Mouse (Mus musculus) Patski (cell line): Measurements from ENCODE around the gene Asgr2. TPM values are rescaled to one million over a fixed set of nuclear protein-coding genes. Genes with fewer than 3 reads are reported as not detected.
"Not testable (repeated sequence)": the region's sequence is repeated elsewhere in the genome, so short reads cannot be mapped to it uniquely, and the experiment has no call there.

Experiments used
- ATAC-seq: fragments of 100-300 bp; one replicate; pipeline ENCODE4 v1.8.0; 2021
- CTCF ChIA-PET: fragments of 350-600 bp; sonication (Branson Sonifier 250); formaldehyde crosslinking; loops from one replicate; lab custom pipeline; 2022; ENCODE audit warnings: inconsistent platforms; lab: Charles Lee
- POLR2A ChIA-PET: fragments of 350-600 bp; sonication (Branson Sonifier 250); formaldehyde crosslinking; loops from one replicate; lab custom pipeline; 2022; ENCODE audit warnings: antibody characterized with exemption, inconsistent platforms; lab: Charles Lee
- DNase-seq: peaks from one replicate; pipeline ENCODE4 v3.0.0-alpha.2; 2011; ENCODE audit warnings: low read depth, low spot score
- H3K27me3 ChIP-seq: fragments of 371-371 bp; one replicate; pipeline ENCODE4 v1.5.1; 2021
- CTCF ChIP-seq: fragments of 100-300 bp; IDR thresholded peaks from one replicate; pipeline ENCODE4 v1.5.1; 2021
- in situ Hi-C: fragments of 300-500 bp; cut with MboI; formaldehyde crosslinking; loops from 3 replicates; pipeline ENCODE4 v1.11.1; 2018; ENCODE audit warnings: low pct_unique_long_range_greater_than_20kb, mixed read lengths
- polyA plus RNA-seq: library from polyadenylated mRNA; unstranded; gene quantifications from one replicate; pipeline ENCODE4 v1.2.3, GENCODE M21; 2021

The Asgr2 gene
- polyA plus RNA-seq, 1 experiment from 2014 or later, result not detected

DNA sequence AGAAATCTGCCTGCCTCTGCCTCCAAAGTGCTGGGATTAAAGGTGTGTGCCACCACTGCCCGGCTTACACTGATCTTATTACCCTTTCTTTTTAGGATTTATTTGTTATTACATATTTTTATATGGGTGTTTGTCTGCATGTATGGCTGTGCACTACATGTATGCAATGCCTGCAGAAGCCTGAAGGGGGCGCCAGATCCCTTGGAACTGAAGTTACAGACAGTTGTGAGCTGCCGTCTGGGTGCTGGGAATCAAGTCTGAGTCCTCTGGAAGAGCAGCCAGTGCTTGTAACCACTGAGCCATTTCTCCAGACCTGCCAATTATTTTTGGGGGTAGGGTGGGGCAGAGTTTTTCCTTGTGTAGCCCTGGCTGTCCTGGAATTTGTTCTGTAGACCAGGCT is 29.4 kb upstream of the Asgr2 start:
- peak; percentile 41 for TF ChIP-seq CTCF
- no peak for DNase-seq
- no peak for ATAC-seq
- CTCF ChIA-PET, result interaction anchor here (1.1 to 1.6 kb wide), 2 partner anchors 12 to 150 kb away, joined by 3 to 4 read pairs; no protein-coding TSS in a partner anchor
- H3K27me3 ChIP-seq, result peaks cover 11% of the 10 kb centered on the region
- POLR2A ChIA-PET, result no interaction called here
- in situ Hi-C loops, result loop anchor here (5.0 kb wide), 1 partner anchor 39 kb away; no protein-coding TSS in a partner anchor

DNA sequence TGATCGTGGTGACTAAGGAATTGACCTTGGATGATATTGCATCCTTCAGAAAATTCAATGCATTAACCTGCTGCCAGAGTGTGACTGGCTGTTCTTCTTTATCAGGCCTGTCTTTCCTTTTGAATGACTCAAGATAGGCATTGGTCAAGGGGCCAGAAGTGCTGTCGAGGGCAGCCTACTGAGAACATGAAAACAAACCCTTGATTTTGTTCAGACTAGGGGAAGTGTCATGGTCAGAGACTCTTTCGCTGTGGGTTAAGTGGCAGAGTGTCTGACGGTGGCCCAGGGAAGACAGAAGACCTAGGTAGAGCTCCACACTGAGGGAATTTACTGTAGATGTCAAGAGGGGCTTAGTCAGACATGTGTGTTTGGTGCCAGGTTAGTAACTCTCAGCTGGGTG is 25.7 kb upstream of the Asgr2 start:
- peaks cover 7% of the 10 kb centered on the region for H3K27me3 ChIP-seq
- DNase-seq, result no peak
- CTCF ChIA-PET, result no interaction called here
- ATAC-seq, result no peak
- in situ Hi-C loops, result no loop called here
- POLR2A ChIA-PET, result no interaction called here
- no peak for TF ChIP-seq CTCF

DNA sequence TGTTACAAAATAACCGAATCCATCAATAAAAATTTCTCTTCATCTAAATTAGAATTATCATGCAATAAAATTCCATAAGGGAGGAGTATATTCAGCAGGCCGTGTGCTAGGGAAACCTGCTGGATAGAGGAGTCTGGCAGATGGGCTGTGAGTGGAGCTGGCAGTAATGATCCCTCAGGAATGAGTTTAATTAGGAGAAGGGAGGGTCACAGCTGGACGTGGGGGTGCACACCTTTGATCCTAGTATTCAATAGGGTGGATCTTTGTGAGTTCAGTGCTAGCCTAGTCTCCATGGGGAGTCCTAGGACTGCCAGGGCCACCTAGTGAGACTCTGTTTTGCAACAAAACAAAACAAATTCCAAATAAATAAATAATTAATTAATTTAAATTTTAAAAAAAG is 24.2 kb upstream of the Asgr2 start:
- no peak for TF ChIP-seq CTCF
- POLR2A ChIA-PET, result no interaction called here
- H3K27me3 ChIP-seq, result peaks cover 9% of the 10 kb centered on the region
- no peak for DNase-seq
- no peak for ATAC-seq
- CTCF ChIA-PET, result no interaction called here
- in situ Hi-C loops, result no loop called here

DNA sequence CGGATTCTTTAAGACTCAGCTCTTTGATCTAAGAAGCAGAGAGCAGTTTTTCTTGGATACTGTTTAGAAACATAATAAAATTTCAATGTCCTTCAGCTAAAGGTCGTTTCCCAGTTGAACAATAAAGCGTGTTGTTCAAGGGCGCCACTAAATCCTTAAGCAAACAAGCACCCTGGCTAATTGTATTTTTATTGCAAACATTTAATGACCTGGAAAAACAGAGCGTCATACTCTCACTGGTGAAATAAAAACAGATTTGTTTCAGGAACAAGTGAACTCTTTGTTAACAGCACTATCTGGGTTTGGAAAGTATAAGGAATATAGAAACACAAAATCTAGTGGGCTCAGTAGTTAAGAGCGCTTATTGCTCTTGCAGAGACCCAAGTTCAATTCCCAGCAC is 22.4 kb upstream of the Asgr2 start:
- in situ Hi-C loops, result no loop called here
- ChIA-PET CTCF (interaction anchor here (1.2 kb wide), 1 partner anchor 160 kb away, joined by 5 read pairs; no protein-coding TSS in a partner anchor), POLR2A (interaction anchor here (0.6 to 1.1 kb wide), 2 partner anchors 10 to 241 kb away, joined by 3 to 7 read pairs; no protein-coding TSS in a partner anchor)
- H3K27me3 ChIP-seq, result peaks cover 10% of the 10 kb centered on the region
- TF ChIP-seq CTCF, result no peak
- peak; percentile 33 for DNase-seq
- ATAC-seq, result no peak

DNA sequence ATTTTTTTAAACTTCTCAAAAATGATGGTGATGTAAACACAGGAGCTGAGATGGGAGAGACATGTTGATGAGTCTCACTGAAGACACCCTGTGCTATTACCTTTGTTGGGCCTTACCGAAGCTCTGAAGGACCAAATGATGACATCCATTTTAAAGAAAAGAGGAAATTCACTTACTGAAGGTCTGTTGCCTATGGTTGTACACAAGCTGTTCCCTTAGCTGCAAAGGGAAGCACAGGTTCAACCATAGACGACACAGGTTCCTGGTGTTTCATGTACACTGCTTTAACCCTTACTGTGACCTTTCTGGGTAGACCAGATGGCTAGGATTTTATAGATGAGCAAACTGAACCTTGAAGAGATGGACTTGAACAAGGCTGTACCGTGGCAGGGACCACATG is 21.8 kb upstream of the Asgr2 start:
- ATAC-seq, H3K27me3 ChIP-seq, POLR2A ChIA-PET, in situ Hi-C loops, DNase-seq: not testable (repeated sequence)
- CTCF ChIA-PET, result interaction anchor here (0.7 to 1.2 kb wide), 3 partner anchors 43 to 160 kb away, joined by 3 to 5 read pairs (median 4); no protein-coding TSS in a partner anchor

DNA sequence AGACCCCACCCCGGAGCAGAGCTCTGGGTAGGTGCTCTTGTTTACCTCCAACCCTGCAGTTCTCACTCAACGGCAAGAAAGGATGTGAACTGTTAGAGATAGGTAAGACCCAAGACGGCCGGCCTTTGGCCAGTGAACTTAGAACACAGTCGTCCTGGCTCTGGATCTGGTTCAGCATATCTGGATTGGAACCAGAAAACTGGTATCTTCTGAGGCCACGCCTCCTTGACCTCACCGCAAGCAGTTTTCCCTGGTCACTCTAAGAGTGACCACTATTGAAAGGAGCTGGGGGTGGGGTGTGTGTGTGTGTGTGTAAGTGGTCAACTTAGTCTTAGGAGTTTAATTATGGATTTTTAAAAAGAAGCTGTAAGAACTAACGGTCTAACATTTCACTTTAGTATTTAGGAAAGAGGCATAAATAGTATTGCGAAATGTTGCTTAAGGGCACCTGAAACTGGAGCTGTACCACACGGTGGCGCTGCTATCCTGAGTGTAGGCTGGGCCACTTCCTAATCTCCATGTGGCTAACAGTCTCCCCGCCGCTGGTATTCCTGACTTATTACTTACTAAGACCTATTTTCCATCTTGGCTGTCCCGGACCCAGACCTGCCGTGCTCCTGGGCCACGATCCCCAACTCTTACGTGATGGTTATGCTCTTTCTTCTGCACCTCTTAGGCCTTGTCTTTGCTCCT is 17.9 kb upstream of the Asgr2 start:
- H3K27me3 ChIP-seq, result peaks cover 7% of the 10 kb centered on the region
- in situ Hi-C loops, result no loop called here
- ChIA-PET POLR2A (no interaction called here), CTCF (interaction anchor here (0.9 to 2.1 kb wide), 8 partner anchors 11 to 129 kb away, joined by 3 to 8 read pairs (median 3); no protein-coding TSS in a partner anchor)
- peak; percentile 88 for TF ChIP-seq CTCF
- no peak for ATAC-seq
- DNase-seq, result peak; percentile 25

DNA sequence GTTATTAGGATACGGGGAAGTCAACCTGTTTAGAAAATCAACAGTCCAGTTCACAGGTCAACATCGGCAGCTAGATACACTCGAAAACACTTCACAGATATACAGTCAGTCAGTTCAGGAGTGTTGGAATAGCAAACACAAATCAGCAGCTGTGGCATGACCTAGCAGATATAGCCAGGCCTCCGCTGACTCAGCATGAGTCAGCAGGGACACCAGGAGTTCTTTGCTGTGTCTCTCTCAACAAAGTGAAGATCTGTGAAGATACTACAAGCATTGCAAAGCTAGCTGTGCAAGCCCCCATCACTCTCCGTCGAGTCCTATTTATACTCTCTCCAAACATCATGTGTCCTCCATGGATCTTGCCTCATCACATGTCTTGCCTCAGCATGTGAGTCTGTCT is 16.9 kb upstream of the Asgr2 start:
- no peak for ATAC-seq
- ChIA-PET POLR2A (interaction anchor here (0.6 kb wide), 1 partner anchor 117 kb away, joined by 4 read pairs; no protein-coding TSS in a partner anchor), CTCF (interaction anchor here (0.9 to 1.1 kb wide), 4 partner anchors 9 to 141 kb away, joined by 3 to 4 read pairs (median 4); no protein-coding TSS in a partner anchor)
- DNase-seq, result no peak
- peaks cover 7% of the 10 kb centered on the region for H3K27me3 ChIP-seq
- in situ Hi-C loops, result no loop called here
- no peak for TF ChIP-seq CTCF

DNA sequence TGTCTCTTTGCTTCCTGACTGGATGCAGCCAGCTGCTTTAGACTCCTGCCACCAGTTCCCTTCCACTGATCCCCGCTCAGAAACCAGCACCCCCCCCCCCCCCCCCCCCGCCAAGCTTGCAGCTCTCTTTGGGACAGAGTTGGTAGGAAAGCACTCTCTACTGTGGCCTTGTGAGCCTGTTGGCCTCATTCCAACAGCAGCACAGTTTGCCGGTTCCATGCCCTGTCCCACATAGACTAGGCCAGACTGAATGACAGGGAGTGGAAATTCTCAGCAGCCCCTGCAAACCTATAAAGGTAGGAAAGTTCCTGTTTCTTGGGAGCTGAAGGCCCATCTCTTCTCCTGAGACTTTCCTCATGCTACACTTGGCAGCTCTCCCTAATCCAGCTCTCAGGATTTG is 15.0 kb upstream of the Asgr2 start:
- no peak for TF ChIP-seq CTCF
- DNase-seq (no peak), ATAC-seq (no peak)
- in situ Hi-C loops, result no loop called here
- POLR2A ChIA-PET, result no interaction called here
- H3K27me3 ChIP-seq, result peaks cover 7% of the 10 kb centered on the region
- CTCF ChIA-PET, result no interaction called here

DNA sequence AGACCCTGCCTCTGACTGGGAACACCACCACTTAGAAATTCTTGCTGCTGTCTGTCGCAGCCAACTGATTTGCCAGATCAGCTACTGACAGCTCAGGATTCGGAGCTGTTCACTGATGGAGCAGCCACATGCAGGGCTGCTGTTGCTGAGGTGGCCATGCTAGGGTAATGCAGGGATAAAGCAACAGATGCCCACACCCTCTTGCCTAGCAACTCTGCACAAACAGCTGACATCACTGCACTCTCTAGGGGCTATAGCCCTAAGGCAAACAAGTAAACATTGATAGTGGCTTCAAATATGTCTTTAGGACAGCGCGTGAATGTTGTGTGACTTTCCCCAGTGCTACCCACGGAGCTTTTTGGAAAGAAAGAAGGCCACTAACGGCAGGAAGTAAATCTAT is 13.3 kb upstream of the Asgr2 start:
- ChIA-PET CTCF (no interaction called here), POLR2A (no interaction called here)
- DNase-seq, result no peak
- no peak for TF ChIP-seq CTCF
- in situ Hi-C loops, result no loop called here
- ATAC-seq, result no peak
- peaks cover 8% of the 10 kb centered on the region for H3K27me3 ChIP-seq

DNA sequence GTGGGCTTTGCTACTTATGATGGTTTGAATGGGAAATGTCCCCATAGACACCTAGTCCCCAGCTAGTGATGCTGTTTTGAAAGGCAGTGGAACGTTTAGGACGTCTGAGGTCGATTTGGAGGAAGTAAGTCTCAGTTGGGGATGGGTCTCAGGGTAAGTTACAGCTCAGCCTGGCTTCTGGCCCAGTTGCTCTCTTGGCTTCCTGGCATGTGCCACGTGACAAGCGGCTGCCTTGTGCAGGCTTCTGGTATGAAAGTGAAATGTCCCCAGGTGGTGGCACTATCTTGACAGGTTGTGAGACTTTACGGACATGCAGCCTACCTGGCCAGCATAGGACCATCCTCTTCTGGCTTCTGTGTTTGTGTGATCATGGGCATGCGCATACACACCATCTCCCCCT is 12.5 kb upstream of the Asgr2 start:
- ATAC-seq, result no peak
- ChIA-PET CTCF (no interaction called here), POLR2A (no interaction called here)
- in situ Hi-C loops, result no loop called here
- H3K27me3 ChIP-seq, result peaks cover 8% of the 10 kb centered on the region
- no peak for TF ChIP-seq CTCF
- DNase-seq, result no peak

DNA sequence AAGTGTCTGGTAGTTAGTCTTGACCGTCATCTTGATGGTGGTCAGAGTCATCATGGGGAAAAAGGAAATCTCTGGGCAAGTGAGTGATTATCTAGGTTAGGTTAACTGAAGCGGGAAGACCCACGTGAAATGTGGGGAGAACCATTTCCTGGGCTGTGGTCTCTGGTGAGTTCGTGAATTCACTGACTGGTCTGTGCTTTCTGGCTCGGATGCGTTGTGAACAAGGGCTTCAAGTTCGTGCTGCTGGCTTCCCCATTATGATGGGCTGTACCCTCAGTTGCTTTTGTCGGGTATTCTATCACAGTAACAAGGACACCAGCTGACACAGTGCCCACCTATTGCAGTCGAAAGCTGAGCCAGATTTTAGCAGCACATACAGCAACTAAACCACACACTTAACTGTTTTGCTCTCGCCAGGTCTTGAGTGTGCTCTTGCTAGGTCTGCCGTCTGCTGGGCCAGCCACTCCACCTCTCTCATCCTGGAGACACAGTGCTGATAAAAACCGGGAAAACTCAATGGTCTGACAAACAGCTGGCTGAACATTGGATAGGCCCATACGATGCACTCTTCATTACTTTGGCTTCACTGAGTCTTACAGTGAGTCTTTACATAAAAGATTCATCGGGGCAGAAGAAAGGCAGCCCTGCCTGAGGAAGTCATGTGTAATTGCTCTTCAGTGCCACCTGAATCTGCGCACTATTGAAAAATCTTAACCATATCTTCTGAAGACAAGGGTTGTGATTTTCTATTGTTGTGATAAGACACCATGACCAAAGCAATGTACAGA is 11.4 kb upstream of the Asgr2 start:
- in situ Hi-C loops, result no loop called here
- peaks cover 8% of the 10 kb centered on the region for H3K27me3 ChIP-seq
- ATAC-seq (no peak), DNase-seq (no peak)
- POLR2A ChIA-PET, result no interaction called here
- TF ChIP-seq CTCF, result no peak
- CTCF ChIA-PET, result no interaction called here
